Mouse (Mus musculus) stomach, embryonic 15.5 days (tissue): Measurements from ENCODE around the gene Epha5. TPM values are rescaled to one million over a fixed set of nuclear protein-coding genes. Genes with fewer than 3 reads are reported as not detected.

Source experiments
- ATAC-seq: fragments of 200-750 bp; cut with Nextera tagmentation; 2 replicates; pipeline ENCODE4 v1.8.0; 2017; ENCODE audit warnings: low read depth, moderate number of reproducible peaks, moderate TSS enrichment; ENCODE audit not compliant: insufficient read depth, low FRiP score
- H3K27ac ChIP-seq: fragments of 300-500 bp; sonication (generic); 2 replicates; pipeline ENCODE4 v1.5.1; 2015; ENCODE audit warnings: mild to moderate bottlenecking, inconsistent platforms
- H3K27me3 ChIP-seq: fragments of 300-500 bp; sonication (generic); replicated peaks from 2 replicates; pipeline ENCODE4 v1.6.1; 2015; ENCODE audit warnings: inconsistent platforms
- H3K36me3 ChIP-seq: fragments of 300-500 bp; sonication (generic); 2 replicates; pipeline ENCODE4 v1.6.1; 2015; ENCODE audit warnings: inconsistent platforms
- H3K4me1 ChIP-seq: fragments of 300-500 bp; sonication (generic); 2 replicates; pipeline ENCODE4 v1.6.1; 2015; ENCODE audit warnings: inconsistent platforms
- H3K4me2 ChIP-seq: fragments of 300-500 bp; sonication (generic); 2 replicates; pipeline ENCODE4 v1.6.1; 2015; ENCODE audit warnings: mild to moderate bottlenecking, inconsistent platforms
- H3K4me3 ChIP-seq: fragments of 300-500 bp; sonication (generic); replicated peaks from 2 replicates; pipeline ENCODE4 v1.5.1; 2015; ENCODE audit warnings: inconsistent platforms
- H3K9ac ChIP-seq: fragments of 300-500 bp; sonication (generic); 2 replicates; pipeline ENCODE4 v1.6.1; 2015; ENCODE audit warnings: inconsistent platforms
- H3K9me3 ChIP-seq: fragments of 300-500 bp; sonication (generic); 2 replicates; pipeline ENCODE4 v1.6.1; 2016; ENCODE audit warnings: inconsistent platforms
- WGBS: fragments of 180-500 bp; shearing (Covaris S2); methylation state at CpG from one replicate; pipeline ENCODE4 v1.1.7; 2015; 5-methylcytosine and 5-hydroxymethylcytosine counted together
- polyA plus RNA-seq: library from polyadenylated mRNA; unstranded; fragments of >200 nt; fragmentation: Nextera tagmentation; extraction: Ambion mirVana; gene quantifications from 2 replicates; pipeline ENCODE4 v1.2.1, GENCODE M21; 2015

Gene Epha5
- polyA plus RNA-seq, 1 experiment from 2014 or later: 4.2 TPM

DNA sequence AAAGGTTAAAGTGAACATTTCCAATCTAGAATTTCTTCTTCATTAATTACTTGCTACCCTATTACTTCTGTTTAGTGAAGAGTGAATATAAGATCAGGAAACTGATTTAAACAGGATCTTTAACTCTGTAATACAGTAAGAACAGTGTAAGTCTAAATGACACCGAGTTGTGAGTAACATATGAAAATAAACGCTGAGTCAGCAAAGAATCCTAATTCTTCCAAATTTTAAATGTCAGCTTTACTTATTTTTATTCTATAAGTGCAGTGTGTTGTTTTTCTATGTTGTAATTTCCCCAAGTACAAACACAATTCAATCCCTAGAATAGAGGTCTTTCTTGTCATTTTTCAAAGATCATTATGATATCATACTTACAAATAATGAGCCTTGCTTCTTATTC lies 363.3 kb downstream of the Epha5 start:
- no peaks in the 10 kb centered on the region for H3K9me3 ChIP-seq
- no peaks in the 10 kb centered on the region for H3K27me3 ChIP-seq
- 87% methylated on average over 2 of the region's 2 CpGs for WGBS
- H3K4me3 ChIP-seq: no peak overlapping the region
- H3K9ac ChIP-seq: no peak overlapping the region
- no peak overlapping the region for H3K4me2 ChIP-seq
- no peak for ATAC-seq
- no peaks in the 10 kb centered on the region for H3K4me1 ChIP-seq
- no peaks in the 10 kb centered on the region for H3K36me3 ChIP-seq
- no peak overlapping the region for H3K27ac ChIP-seq

DNA sequence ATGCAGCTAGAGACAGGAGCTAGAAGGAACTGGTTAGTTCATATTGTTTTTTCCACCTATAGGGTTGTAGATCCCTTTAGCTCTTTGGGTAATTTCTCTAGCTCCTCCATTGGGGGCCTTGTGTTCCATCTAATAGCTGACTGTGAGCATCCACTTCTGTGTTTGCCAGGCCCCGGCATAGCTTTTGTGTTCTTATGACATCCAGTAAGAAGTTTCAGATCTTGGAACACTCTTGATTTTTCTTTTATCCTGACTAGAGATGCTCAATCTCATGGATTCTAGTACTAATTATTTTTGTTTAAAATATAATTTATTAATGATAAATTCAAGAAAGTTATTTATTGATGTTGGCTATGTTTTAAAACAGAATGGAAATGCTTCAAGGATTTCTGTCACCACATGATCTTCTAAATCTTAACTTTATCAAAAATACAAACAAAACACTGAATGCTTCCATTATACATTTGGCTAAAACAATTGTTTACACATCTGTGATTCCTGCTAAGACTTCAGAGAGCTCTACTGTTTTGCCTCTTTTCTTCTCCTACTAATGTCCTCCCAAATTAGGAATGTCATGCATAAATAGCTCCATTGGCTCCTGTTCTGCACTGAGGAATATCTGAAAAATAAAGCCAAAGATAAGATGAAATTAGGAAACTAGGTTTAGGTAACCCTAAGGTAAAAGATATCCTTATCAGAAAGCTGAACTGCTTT lies 379.8 kb downstream of the Epha5 start:
- Histone ChIP-seq H3K4me2 (no peak overlapping the region), H3K36me3 (no peaks in the 10 kb centered on the region), H3K4me3 (no peak overlapping the region), H3K27ac (no peak overlapping the region), H3K9ac (no peak overlapping the region), H3K4me1 (no peaks in the 10 kb centered on the region), H3K9me3 (no peaks in the 10 kb centered on the region), H3K27me3 (no peaks in the 10 kb centered on the region)
- WGBS: 76% methylated on average over 1 of the region's 1 CpGs
- ATAC-seq: no peak
